Mouse (Mus musculus) liver, embryonic 14.5 days (tissue): ENCODE measurements at regions not wholly inside any gene's neighbourhood (a gene's known extent, or its start where the extent isn't known, plus 50 kb on each side); places are given as distances from the start of the nearest gene placed in this dataset.

Experiments used
- ATAC-seq: fragments of 200-750 bp; cut with Nextera tagmentation; 2 replicates; pipeline ENCODE4 v1.8.0; 2017; ENCODE audit warnings: moderate number of reproducible peaks, mild to moderate bottlenecking, moderate library complexity; ENCODE audit not compliant: insufficient read depth
- DNase-seq, 3 experiments: peaks; one replicate each; pipeline ENCODE4 v3.0.0-alpha.2; 2012 to 2013; ENCODE audit warnings: low read depth in 3 of 3, low spot score in 3 of 3
- H3K27ac ChIP-seq: fragments of 300-500 bp; sonication (generic); 2 replicates; pipeline ENCODE4 v1.5.1; 2014; ENCODE audit warnings: moderate library complexity, mild to moderate bottlenecking, control low read depth, inconsistent platforms
- H3K27me3 ChIP-seq: fragments of 300-500 bp; sonication (generic); 2 replicates; pipeline ENCODE4 v1.6.1; 2014; ENCODE audit warnings: mild to moderate bottlenecking, low read length, moderate library complexity; ENCODE audit not compliant: control insufficient read depth, insufficient read depth
- H3K36me3 ChIP-seq: fragments of 300-500 bp; sonication (generic); replicated peaks from 2 replicates; pipeline ENCODE4 v1.6.1; 2014; ENCODE audit warnings: low read depth; ENCODE audit not compliant: control insufficient read depth, insufficient read depth
- H3K4me1 ChIP-seq, 2 experiments: fragments of 200-500 bp in 1 of 2; fragments of 300-500 bp in 1 of 2; sonication (generic) in 1 of 2; replicated peaks; 2 replicates each; pipeline ENCODE4 v1.6.1; 2012 to 2014; ENCODE audit warnings: antibody characterized with exemption in 1 of 2, inconsistent platforms in 1 of 2, low read length in 1 of 2; ENCODE audit not compliant: control insufficient read depth in 2 of 2, insufficient read depth in 2 of 2
- H3K4me2 ChIP-seq: fragments of 300-500 bp; sonication (generic); 2 replicates; pipeline ENCODE4 v1.6.1; 2014; ENCODE audit warnings: low read depth, mild to moderate bottlenecking, control low read depth, moderate library complexity
- H3K4me3 ChIP-seq, 2 experiments: fragments of 200-500 bp in 1 of 2; fragments of 300-500 bp in 1 of 2; sonication (generic) in 1 of 2; 2 replicates each; pipeline ENCODE4 v1.5.1; 2012 to 2014; ENCODE audit warnings: low read depth in 2 of 2, low read length in 2 of 2, mild to moderate bottlenecking in 2 of 2, control low read depth in 1 of 2, inconsistent platforms in 1 of 2, moderate library complexity in 1 of 2; ENCODE audit not compliant: insufficient read depth in 1 of 2
- H3K9ac ChIP-seq: fragments of 300-500 bp; sonication (generic); replicated peaks from 2 replicates; pipeline ENCODE4 v1.6.1; 2014; ENCODE audit warnings: mild to moderate bottlenecking, control low read depth, moderate library complexity
- H3K9me3 ChIP-seq: fragments of 300-500 bp; sonication (generic); 2 replicates; pipeline ENCODE4 v1.6.1; 2016; ENCODE audit warnings: low read length, mixed read lengths; ENCODE audit not compliant: control insufficient read depth
- CTCF ChIP-seq: IDR thresholded peaks from 2 replicates; pipeline ENCODE4 v1.5.1; 2016; ENCODE audit warnings: antibody characterized with exemption, low read depth, control low read depth
- EP300 ChIP-seq: IDR thresholded peaks from 2 replicates; pipeline ENCODE4 v1.6.1; 2016; ENCODE audit warnings: antibody characterized with exemption, low read depth
- WGBS: fragments of 180-500 bp; shearing (Covaris S2); extraction: QIAGEN DNeasy Blood & Tissue Kit; methylation state at CpG from one replicate; pipeline ENCODE4 v1.1.7; 2014; ENCODE audit not compliant: insufficient replicate concordance; 5-methylcytosine and 5-hydroxymethylcytosine counted together

DNA sequence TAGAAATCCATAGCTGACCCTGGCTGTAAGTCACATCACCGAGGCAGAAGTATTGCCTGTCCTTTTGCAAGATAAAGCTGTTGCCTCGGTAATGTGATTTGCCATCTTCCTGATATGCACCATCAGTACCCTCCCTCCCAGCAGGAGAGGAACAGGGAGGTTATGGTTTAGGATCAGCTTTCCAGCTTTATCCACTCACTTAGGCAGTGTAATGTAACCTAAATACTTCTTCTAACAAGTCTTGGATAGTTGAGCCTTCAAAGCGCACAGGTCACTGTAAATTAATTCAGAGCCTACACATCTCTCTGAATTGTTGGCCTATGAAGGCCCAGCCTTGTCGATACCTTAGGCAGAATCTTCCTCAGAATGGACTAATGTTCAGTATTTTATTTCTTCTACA is 962.5 kb downstream of the Diaph3 start:
- H3K9me3 ChIP-seq, result no peaks in the 10 kb centered on the region
- TF ChIP-seq EP300 (no peak), CTCF (no peak)
- no peaks in the 10 kb centered on the region for H3K27me3 ChIP-seq
- no peak overlapping the region for H3K4me3 ChIP-seq
- 51% methylated on average over 4 of the region's 4 CpGs for WGBS
- no peaks in the 10 kb centered on the region for H3K4me1 ChIP-seq
- DNase-seq, result no peak
- no peak overlapping the region for H3K4me2 ChIP-seq
- no peak for ATAC-seq
- H3K9ac ChIP-seq, result no peak overlapping the region
- H3K27ac ChIP-seq, result no peak overlapping the region
- H3K36me3 ChIP-seq, result no peaks in the 10 kb centered on the region

DNA sequence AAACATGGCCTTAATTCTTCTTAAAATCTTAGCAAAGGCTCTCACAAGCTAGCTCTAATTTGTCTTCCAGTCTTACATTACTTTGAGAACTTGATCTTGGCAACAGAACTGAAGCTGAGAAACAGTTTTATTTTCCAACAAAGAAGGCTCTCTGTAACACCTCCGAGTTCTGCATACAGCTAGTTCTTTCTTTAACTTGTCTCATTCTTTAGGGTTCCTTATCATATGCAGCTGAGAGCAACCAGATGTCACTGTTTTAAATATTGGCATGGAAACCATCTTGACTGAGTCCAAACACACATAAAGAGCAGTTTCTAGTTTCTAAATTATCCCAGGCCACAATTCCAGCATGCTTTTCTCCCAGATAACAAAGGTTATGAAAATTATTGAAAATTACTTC is 969.9 kb downstream of the Diaph3 start:
- DNase-seq (no peak), ATAC-seq (no peak)
- no peak for TF ChIP-seq CTCF
- TF ChIP-seq EP300, result no peak
- Histone ChIP-seq H3K36me3 (no peaks in the 10 kb centered on the region), H3K9ac (no peak overlapping the region), H3K27ac (no peak overlapping the region), H3K27me3 (no peaks in the 10 kb centered on the region), H3K4me1 (no peaks in the 10 kb centered on the region), H3K4me3 (no peak overlapping the region), H3K4me2 (no peak overlapping the region), H3K9me3 (no peaks in the 10 kb centered on the region)
- WGBS, result 49% methylated on average over 1 of the region's 1 CpGs

DNA sequence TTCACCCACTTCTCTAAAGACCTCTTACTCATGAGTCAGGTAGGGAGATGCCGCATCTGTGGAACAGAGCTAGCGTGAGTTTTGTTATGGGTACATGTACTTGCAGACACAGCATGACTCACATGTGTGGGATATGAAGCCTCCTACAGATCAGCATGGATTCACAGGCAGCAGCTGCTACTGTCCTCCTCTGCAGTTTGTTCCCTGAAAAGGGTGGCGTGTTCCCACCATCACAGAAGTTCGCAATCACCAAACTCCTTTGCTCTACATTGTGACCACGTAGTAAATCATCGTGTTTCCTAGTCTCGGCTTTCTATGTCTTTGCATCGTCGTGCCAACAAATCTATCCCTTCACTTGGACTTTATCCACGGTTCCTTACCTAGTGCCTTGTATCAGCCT is 981.9 kb downstream of the Diaph3 start:
- H3K9ac ChIP-seq, result no peak overlapping the region
- H3K4me2 ChIP-seq, result no peak overlapping the region
- H3K4me3 ChIP-seq, result no peak overlapping the region
- H3K27ac ChIP-seq, result no peak overlapping the region
- TF ChIP-seq CTCF (no peak), EP300 (no peak)
- H3K9me3 ChIP-seq, result no peaks in the 10 kb centered on the region
- no peak for ATAC-seq
- no peaks in the 10 kb centered on the region for H3K4me1 ChIP-seq
- 75% methylated on average over 10 of the region's 10 CpGs for WGBS
- DNase-seq, result no peak
- H3K27me3 ChIP-seq, result no peaks in the 10 kb centered on the region
- H3K36me3 ChIP-seq, result no peaks in the 10 kb centered on the region

- 76% methylated on average over 3 of the region's 3 CpGs for WGBS
- Histone ChIP-seq H3K27me3 (no peaks in the 10 kb centered on the region), H3K9me3 (no peaks in the 10 kb centered on the region), H3K36me3 (no peaks in the 10 kb centered on the region), H3K4me3 (no peak overlapping the region), H3K9ac (no peak overlapping the region), H3K4me1 (no peaks in the 10 kb centered on the region), H3K27ac (no peak overlapping the region), H3K4me2 (no peak overlapping the region)
- TF ChIP-seq CTCF, result no peak
- TF ChIP-seq EP300, result no peak
- DNase-seq (no peak), ATAC-seq (no peak)
Measured at GRCm38 (mm10) chr14:86154688-86155087, 986.3 kb downstream of the Diaph3 start.

GRCm38 (mm10) chr14:86151276-86151675 is 989.8 kb downstream of the Diaph3 start:
- Histone ChIP-seq H3K9me3 (no peaks in the 10 kb centered on the region), H3K27ac (no peak overlapping the region), H3K4me3 (no peak overlapping the region), H3K27me3 (no peaks in the 10 kb centered on the region), H3K36me3 (no peaks in the 10 kb centered on the region), H3K4me1 (no peaks in the 10 kb centered on the region), H3K9ac (no peak overlapping the region), H3K4me2 (no peak overlapping the region)
- TF ChIP-seq EP300 (no peak), CTCF (no peak)
- no peak for ATAC-seq
- WGBS, result 58% methylated on average over 1 of the region's 1 CpGs
- no peak for DNase-seq
